Mouse (Mus musculus) megakaryocyte, embryonic 14.5 days (primary cell): Measurements from ENCODE around the gene Ubqln4. TPM values are rescaled to one million over a fixed set of nuclear protein-coding genes. Genes with fewer than 3 reads are reported as not detected.

Experiments used
- H3K27me3 ChIP-seq: replicated peaks from 2 replicates; pipeline ENCODE3; 2012; ENCODE audit warnings: inconsistent platforms
- H3K36me3 ChIP-seq: replicated peaks from 2 replicates; pipeline ENCODE3; 2012; ENCODE audit warnings: low read length, inconsistent platforms, mixed read lengths
- H3K4me1 ChIP-seq: 2 replicates; pipeline ENCODE4 v1.6.1; 2012; ENCODE audit warnings: inconsistent platforms
- H3K4me3 ChIP-seq: replicated peaks from 2 replicates; pipeline ENCODE3; 2012; ENCODE audit warnings: moderate library complexity, mild to moderate bottlenecking, inconsistent platforms
- H3K9me3 ChIP-seq: 2 replicates; pipeline ENCODE4 v1.6.1; 2012; ENCODE audit warnings: inconsistent platforms
- FLI1 ChIP-seq: IDR thresholded peaks from 2 replicates; pipeline ENCODE4 v1.6.1; 2012; ENCODE audit warnings: low read length, inconsistent platforms, mixed read lengths
- GATA1 ChIP-seq: IDR thresholded peaks from 3 replicates; pipeline ENCODE4 v1.6.1; 2012; ENCODE audit warnings: mixed read lengths, low read length, inconsistent platforms, borderline replicate concordance
- polyA plus RNA-seq: library from polyadenylated mRNA; stranded (reverse); fragments of >175 nt; gene quantifications from 2 replicates; pipeline ENCODE4 v1.2.3, GENCODE M21; 2012; ENCODE audit warnings: low replicate concordance; ENCODE audit not compliant: insufficient read depth

Ubqln4 gene
- polyA plus RNA-seq, 1 experiment = 26.1 TPM

DNA sequence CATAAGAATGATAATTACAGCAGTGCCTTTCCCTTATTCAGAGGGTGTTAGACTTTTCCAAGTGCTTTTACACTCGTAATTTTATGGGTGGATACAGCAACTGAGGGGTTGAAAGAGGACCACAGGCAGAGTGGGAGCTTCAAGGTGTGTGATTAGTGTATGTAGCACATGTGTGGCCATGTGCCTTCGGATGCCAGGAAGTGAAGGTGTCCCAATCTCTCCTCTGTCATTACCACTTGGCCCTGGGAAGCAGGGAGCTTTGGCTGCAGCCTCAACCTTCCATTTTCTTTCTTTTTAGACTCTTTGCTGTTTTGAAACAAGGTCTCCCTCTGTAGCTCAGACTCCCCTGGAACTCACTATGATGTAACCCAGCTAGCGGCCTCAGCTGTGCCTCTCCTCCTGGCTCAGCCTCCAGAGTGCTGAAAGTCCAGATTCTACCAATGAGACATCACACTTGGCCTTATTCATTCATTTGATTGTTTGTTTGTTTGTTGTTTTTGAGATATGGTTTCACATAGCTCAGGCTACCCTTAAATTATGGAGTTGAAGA, 63.5 kb downstream of the Ubqln4 start:
- Histone ChIP-seq H3K27me3 (no peaks in the 10 kb centered on the region), H3K36me3 (peaks cover 66% of the 10 kb centered on the region), H3K9me3 (no peaks in the 10 kb centered on the region), H3K4me1 (peaks cover 71% of the 10 kb centered on the region), H3K4me3 (no peak overlapping the region)
- TF ChIP-seq FLI1 (no peak), GATA1 (no peak)

DNA sequence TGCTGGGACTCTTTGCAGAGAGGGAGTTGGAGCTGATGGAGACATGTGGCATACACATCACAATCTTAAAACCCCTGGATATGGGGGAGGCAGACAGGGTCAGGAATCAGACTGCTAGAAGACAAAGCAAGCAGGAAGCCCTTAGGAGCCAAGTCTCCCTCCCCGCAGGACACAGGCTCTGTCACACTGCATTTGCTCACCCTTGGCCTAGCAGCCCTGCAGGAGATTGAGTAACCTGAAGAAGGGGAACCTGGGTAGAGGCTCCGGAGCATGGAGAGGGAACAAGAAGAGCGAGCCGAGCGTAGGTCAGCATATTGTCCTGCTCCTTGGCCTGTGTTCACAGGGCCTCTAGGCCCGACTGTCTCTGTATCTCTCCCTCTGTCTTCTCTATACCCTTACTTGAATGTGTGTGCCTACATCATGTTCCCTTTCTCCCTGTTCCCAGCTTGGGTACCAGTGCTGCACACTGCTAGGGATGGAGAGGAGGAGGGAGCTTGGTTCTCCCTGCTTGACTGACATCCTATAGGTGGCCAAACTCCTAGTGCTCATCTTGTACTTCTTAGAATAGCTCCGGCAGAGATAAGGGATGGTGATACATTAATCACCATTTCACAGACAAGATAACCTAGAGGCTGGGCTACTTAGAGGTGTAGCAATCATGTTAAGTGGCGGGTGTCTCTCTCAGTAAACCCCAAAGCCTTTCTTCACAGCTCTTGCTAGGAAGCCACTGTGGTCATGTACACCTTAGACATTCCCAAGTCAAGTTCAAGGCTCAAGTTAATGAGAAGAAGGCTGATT, 64.7 kb downstream of the Ubqln4 start:
- no peaks in the 10 kb centered on the region for H3K27me3 ChIP-seq
- H3K4me3 ChIP-seq = peak overlapping the region; percentile 14
- TF ChIP-seq FLI1 (no peak), GATA1 (no peak)
- H3K4me1 ChIP-seq = peaks cover 74% of the 10 kb centered on the region
- peaks cover 60% of the 10 kb centered on the region for H3K36me3 ChIP-seq
- H3K9me3 ChIP-seq = no peaks in the 10 kb centered on the region

Other genes starting within 250 kb of the Ubqln4 start
- 31.1 and 138 TPM in 2 replicates for gene Glmp, start 228.7 kb upstream of the Ubqln4 start, polyA plus RNA-seq
- 2.3 TPM in 1 of 2 replicates, not detected in the other for gene Tmem79, start 217.6 kb upstream of the Ubqln4 start, polyA plus RNA-seq
- gene Smg5, start 217.5 kb upstream of the Ubqln4 start, polyA plus RNA-seq = 39.8 and 77.9 TPM in 2 replicates
- gene Paqr6, start 189.2 kb upstream of the Ubqln4 start, polyA plus RNA-seq = not detected in 2 replicates
- gene Bglap3, start 181.0 kb upstream of the Ubqln4 start, polyA plus RNA-seq = not detected in 2 replicates
- gene Bglap2, start 175.1 kb upstream of the Ubqln4 start, polyA plus RNA-seq = not detected in 2 replicates
- not detected in 2 replicates for gene Bglap, start 169.3 kb upstream of the Ubqln4 start, polyA plus RNA-seq
- 73.6 and 114 TPM in 2 replicates for gene Pmf1, start 143.4 kb upstream of the Ubqln4 start, polyA plus RNA-seq
- gene Slc25a44, start 128.6 kb upstream of the Ubqln4 start, polyA plus RNA-seq = 6.7 and 7.2 TPM in 2 replicates
- gene Sema4a, start 92.6 kb upstream of the Ubqln4 start, polyA plus RNA-seq = 8.4 and 26.0 TPM in 2 replicates
- gene Lmna, start 43.8 kb upstream of the Ubqln4 start, polyA plus RNA-seq = 607 and 1,158 TPM in 2 replicates
- gene Mex3a, start 21.4 kb upstream of the Ubqln4 start, polyA plus RNA-seq = 0.83 and 1.6 TPM in 2 replicates
- gene Rab25, start 5.5 kb upstream of the Ubqln4 start, polyA plus RNA-seq = 0.51 TPM in 1 of 2 replicates, not detected in the other
- 18.1 and 152 TPM in 2 replicates for gene Lamtor2, start 684 bp upstream of the Ubqln4 start, polyA plus RNA-seq
- 111 and 307 TPM in 2 replicates for gene Ssr2, start 22.1 kb downstream of the Ubqln4 start, polyA plus RNA-seq
- 302 and 446 TPM in 2 replicates for gene Arhgef2, start 52.2 kb downstream of the Ubqln4 start, polyA plus RNA-seq
- not detected in 2 replicates for gene Rxfp4, start 99.4 kb downstream of the Ubqln4 start, polyA plus RNA-seq
- 5.5 and 6.0 TPM in 2 replicates for gene Khdc4, start 132.0 kb downstream of the Ubqln4 start, polyA plus RNA-seq
- 30.4 and 71.5 TPM in 2 replicates for gene Rit1, start 163.1 kb downstream of the Ubqln4 start, polyA plus RNA-seq
- gene Syt11, start 221.4 kb downstream of the Ubqln4 start, polyA plus RNA-seq = 10.9 and 16.6 TPM in 2 replicates